Mouse (Mus musculus) small intestine, adult 2 months (tissue): ENCODE results near the gene Nr4a1. TPM values are rescaled to one million over a fixed set of nuclear protein-coding genes. Genes with fewer than 3 reads are reported as not detected.

Experiments
- H3K27ac ChIP-seq: fragments of 200-500 bp; 2 replicates; pipeline ENCODE4 v1.5.1; 2012; ENCODE audit warnings: low read depth, low read length, control low read depth, inconsistent platforms; ENCODE audit not compliant: insufficient read depth
- H3K27me3 ChIP-seq: fragments of 200-500 bp; 2 replicates; pipeline ENCODE4 v1.6.1; 2012; ENCODE audit warnings: mild to moderate bottlenecking, moderate library complexity, low read length, inconsistent platforms; ENCODE audit not compliant: control insufficient read depth, insufficient read depth
- H3K36me3 ChIP-seq: fragments of 200-500 bp; 2 replicates; pipeline ENCODE4 v1.6.1; 2012; ENCODE audit warnings: mild to moderate bottlenecking, low read length, control low read depth, inconsistent platforms; ENCODE audit not compliant: control insufficient read depth, insufficient read depth
- H3K4me1 ChIP-seq: fragments of 200-500 bp; 2 replicates; pipeline ENCODE4 v1.6.1; 2012; ENCODE audit warnings: low read length, inconsistent platforms, mixed read lengths; ENCODE audit not compliant: control insufficient read depth, insufficient read depth, insufficient read length
- H3K4me3 ChIP-seq: fragments of 200-500 bp; 2 replicates; pipeline ENCODE4 v1.5.1; 2012; ENCODE audit warnings: low read depth, mild to moderate bottlenecking, control low read depth, inconsistent platforms, low read length, moderate library complexity
- CTCF ChIP-seq: fragments of 200-500 bp; IDR thresholded peaks from 2 replicates; pipeline ENCODE4 v1.5.1; 2012; ENCODE audit warnings: low read depth, mild to moderate bottlenecking, control low read depth, inconsistent platforms, low read length, moderate library complexity, mixed read lengths; ENCODE audit not compliant: insufficient replicate concordance, insufficient read length; ENCODE audit errors: extremely low read depth
- POLR2A ChIP-seq: fragments of 200-500 bp; IDR thresholded peaks from 2 replicates; pipeline ENCODE4 v1.6.1; 2012; ENCODE audit warnings: low read depth, mild to moderate bottlenecking, control low read depth, inconsistent platforms, low read length, moderate library complexity
- WGBS: fragments of 180-500 bp; shearing (Covaris S2); methylation state at CpG from one replicate; pipeline ENCODE4 v1.1.7; 2018; 5-methylcytosine and 5-hydroxymethylcytosine counted together
- polyA plus RNA-seq: library from polyadenylated mRNA; depleted of rRNA; stranded (reverse); fragments of >200 nt; gene quantifications from 2 replicates; pipeline ENCODE4 v1.2.3, GENCODE M21; 2012

Gene Nr4a1
- polyA plus RNA-seq, 1 experiment, result 9.7 TPM

- Histone ChIP-seq H3K4me3 (no peak overlapping the region), H3K36me3 (no peaks in the 10 kb centered on the region), H3K4me1 (peaks cover 4% of the 10 kb centered on the region; the same call in 1 of the 2 replicates), H3K27ac (no peak overlapping the region), H3K27me3 (no peaks in the 10 kb centered on the region)
- TF ChIP-seq POLR2A (no peak), CTCF (no peak)
- 54% methylated on average over 5 of the region's 5 CpGs for WGBS
These were observed 24.5 kb downstream of the Nr4a1 start for GRCm38 (mm10) chr15:101278589-101278988.

- H3K36me3 ChIP-seq, result no peaks in the 10 kb centered on the region
- WGBS, result 58% methylated on average over 12 of the region's 12 CpGs
- peaks cover 4% of the 10 kb centered on the region; the same call in 1 of the 2 replicates for H3K4me1 ChIP-seq
- TF ChIP-seq CTCF, result no peak
- TF ChIP-seq POLR2A, result no peak
- no peak overlapping the region for H3K27ac ChIP-seq
- H3K4me3 ChIP-seq, result no peak overlapping the region
- H3K27me3 ChIP-seq, result no peaks in the 10 kb centered on the region
These were observed 25.4 kb downstream of the Nr4a1 start for GRCm38 (mm10) chr15:101279430-101279999.

GRCm38 (mm10) chr15:101282471-101282870, 28.4 kb downstream of the Nr4a1 start:
- TF ChIP-seq POLR2A (no peak), CTCF (no peak)
- peaks cover 7% of the 10 kb centered on the region for H3K36me3 ChIP-seq
- no peak overlapping the region for H3K4me3 ChIP-seq
- H3K27me3 ChIP-seq, result no peaks in the 10 kb centered on the region
- WGBS, result 53% methylated on average over 5 of the region's 5 CpGs
- H3K4me1 ChIP-seq, result peaks cover 4% of the 10 kb centered on the region; the same call in 1 of the 2 replicates
- H3K27ac ChIP-seq, result no peak overlapping the region

GRCm38 (mm10) chr15:101283183-101283910, 29.3 kb downstream of the Nr4a1 start:
- H3K27ac ChIP-seq, result peak overlapping the region; percentile 29; the same call in 1 of the 2 replicates
- WGBS, result under 1% methylated on average over 26 of the region's 26 CpGs
- no peaks in the 10 kb centered on the region for H3K4me1 ChIP-seq
- peaks cover 12% of the 10 kb centered on the region for H3K36me3 ChIP-seq
- TF ChIP-seq CTCF, result peak; percentile 56; the same call in 1 of the 2 replicates
- TF ChIP-seq POLR2A, result no peak
- peak overlapping the region; percentile 89 for H3K4me3 ChIP-seq
- no peaks in the 10 kb centered on the region for H3K27me3 ChIP-seq

GRCm38 (mm10) chr15:101283911-101284750, 30.1 kb downstream of the Nr4a1 start, which contains the start of gene Atg101:
TSS of gene Atg101 (plus strand) at chr15:101284272.
- H3K4me1 ChIP-seq, result no peaks in the 10 kb centered on the region
- WGBS, result under 1% methylated on average over 61 of the region's 61 CpGs
- peak within 1 kb of the TSS; percentile 89 for H3K4me3 ChIP-seq
- peak within 1 kb of the TSS; percentile 76 for H3K27ac ChIP-seq
- TF ChIP-seq CTCF, result peak; percentile 95
- peak; percentile 95 for TF ChIP-seq POLR2A
- peaks cover 17% of the 10 kb centered on the region for H3K36me3 ChIP-seq
- H3K27me3 ChIP-seq, result no peaks in the 10 kb centered on the region

- WGBS, result 64% methylated on average over 9 of the region's 9 CpGs
- H3K27ac ChIP-seq, result no peak overlapping the region
- H3K27me3 ChIP-seq, result no peaks in the 10 kb centered on the region
- no peaks in the 10 kb centered on the region for H3K4me1 ChIP-seq
- H3K36me3 ChIP-seq, result peaks cover 37% of the 10 kb centered on the region
- no peak overlapping the region for H3K4me3 ChIP-seq
- TF ChIP-seq POLR2A (no peak), CTCF (peak; percentile 44; the same call in 1 of the 2 replicates)
These were observed 32.2 kb downstream of the Nr4a1 start for GRCm38 (mm10) chr15:101286129-101286770.
